Mouse (Mus musculus) adrenal gland, postnatal 25 days (tissue): ENCODE measurements around the gene D2hgdh. TPM values are rescaled to one million over a fixed set of nuclear protein-coding genes. Genes with fewer than 3 reads are reported as not detected.

ENCODE experiments used
- total RNA-seq: library from RNA; stranded (reverse); gene quantifications from 2 replicates; pipeline ENCODE4 v1.2.3, GENCODE M21; 2021

The D2hgdh gene
- total RNA-seq, 1 experiment from 2014 or later, result 61.4 TPM

Other genes with a start within 250 kb of the D2hgdh start
- 98.3 and 156 TPM in 2 replicates for gene Stk25, start 166.2 kb upstream of the D2hgdh start, total RNA-seq
- gene Bok, start 139.2 kb upstream of the D2hgdh start, total RNA-seq, result 10.9 and 12.6 TPM in 2 replicates
- gene Atg4b, start 73.4 kb upstream of the D2hgdh start, total RNA-seq, result 63.3 and 88.0 TPM in 2 replicates
- 58.4 and 59.2 TPM in 2 replicates for gene Thap4, start 70.0 kb upstream of the D2hgdh start, total RNA-seq
- gene Dtymk, start 23.0 kb upstream of the D2hgdh start, total RNA-seq, result 77.9 and 86.1 TPM in 2 replicates
- 15.0 and 20.0 TPM in 2 replicates for gene Ing5, start 20.9 kb upstream of the D2hgdh start, total RNA-seq
- not detected in 2 replicates for gene Gal3st2, start 36.4 kb downstream of the D2hgdh start, total RNA-seq
- 0.12 TPM in 1 of 2 replicates, not detected in the other for gene Gal3st2b, start 93.4 kb downstream of the D2hgdh start, total RNA-seq
- gene Gal3st2c, start 165.6 kb downstream of the D2hgdh start, total RNA-seq, result 0.09 and 0.14 TPM in 2 replicates
- not detected in 2 replicates for gene Neu4, start 195.5 kb downstream of the D2hgdh start, total RNA-seq
- not detected in 2 replicates for gene Pdcd1, start 227.6 kb downstream of the D2hgdh start, total RNA-seq